Mouse (Mus musculus) hindbrain, postnatal 0 days (tissue): ENCODE measurements around the gene Eef1e1. TPM values are rescaled to one million over a fixed set of nuclear protein-coding genes. Genes with fewer than 3 reads are reported as not detected.

Experiments used
- ATAC-seq: fragments of 200-750 bp; cut with Nextera tagmentation; 2 replicates; pipeline ENCODE4 v1.8.0; 2017; ENCODE audit warnings: mild to moderate bottlenecking, moderate TSS enrichment, moderate library complexity
- DNase-seq: peaks from one replicate; pipeline ENCODE4 v3.0.0-alpha.2; 2015; ENCODE audit warnings: low spot score
- H3K27ac ChIP-seq: fragments of 300-500 bp; sonication (generic); 2 replicates; pipeline ENCODE4 v1.5.1; 2014; ENCODE audit warnings: mild to moderate bottlenecking
- H3K27me3 ChIP-seq: fragments of 300-500 bp; sonication (generic); 2 replicates; pipeline ENCODE4 v1.6.1; 2014; ENCODE audit warnings: low read length, mixed read lengths; ENCODE audit not compliant: insufficient read depth
- H3K36me3 ChIP-seq: fragments of 300-500 bp; sonication (generic); 2 replicates; pipeline ENCODE4 v1.6.1; 2014; ENCODE audit warnings: low read length, mixed read lengths; ENCODE audit not compliant: insufficient read depth
- H3K4me1 ChIP-seq: fragments of 300-500 bp; sonication (generic); 2 replicates; pipeline ENCODE4 v1.6.1; 2014; ENCODE audit warnings: antibody characterized with exemption, low read length, mixed read lengths; ENCODE audit not compliant: insufficient read depth
- H3K4me2 ChIP-seq: fragments of 300-500 bp; sonication (generic); 2 replicates; pipeline ENCODE4 v1.6.1; 2014; ENCODE audit warnings: low read depth, mild to moderate bottlenecking, low read length, moderate library complexity, mixed read lengths
- H3K4me3 ChIP-seq: fragments of 300-500 bp; sonication (generic); 2 replicates; pipeline ENCODE4 v1.5.1; 2014; ENCODE audit warnings: low read length
- H3K9ac ChIP-seq: fragments of 300-500 bp; sonication (generic); replicated peaks from 2 replicates; pipeline ENCODE4 v1.6.1; 2014; ENCODE audit warnings: mild to moderate bottlenecking, low read length, moderate library complexity, mixed read lengths
- H3K9me3 ChIP-seq: fragments of 300-500 bp; sonication (generic); 2 replicates; pipeline ENCODE4 v1.6.1; 2016; ENCODE audit warnings: low read length, mixed read lengths
- CTCF ChIP-seq: IDR thresholded peaks from 2 replicates; pipeline ENCODE4 v1.5.1; 2016; ENCODE audit warnings: antibody characterized with exemption, control low read depth, low read depth
- WGBS: fragments of 180-500 bp; shearing (Covaris S2); extraction: QIAGEN DNeasy Blood & Tissue Kit; methylation state at CpG from one replicate; pipeline ENCODE4 v1.1.7; 2014; 5-methylcytosine and 5-hydroxymethylcytosine counted together
- polyA plus RNA-seq: library from polyadenylated mRNA; unstranded; fragments of >200 nt; fragmentation: Nextera tagmentation; extraction: Ambion mirVana; gene quantifications from 2 replicates; pipeline ENCODE4 v1.2.1, GENCODE M21; 2015
- total RNA-seq: library from RNA; depleted of rRNA; stranded (reverse); fragments of >200 nt; gene quantifications from 2 replicates; pipeline ENCODE4 v1.2.3, GENCODE M21; 2014

Eef1e1 gene
- total and polyA plus RNA-seq, 2 experiments from 2014 or later = 36.6 to 107 TPM

GRCm38 (mm10) chr13:38614298-38614697 lies 44.6 kb downstream of the Eef1e1 start:
- H3K4me2 ChIP-seq = no peak overlapping the region
- ATAC-seq (no peak), DNase-seq (no peak)
- no peak overlapping the region for H3K9ac ChIP-seq
- H3K9me3 ChIP-seq = no peaks in the 10 kb centered on the region; the same call in 1 of the 2 replicates
- H3K27ac ChIP-seq = no peak overlapping the region
- 77% methylated on average over 5 of the region's 5 CpGs for WGBS
- no peak for TF ChIP-seq CTCF
- no peaks in the 10 kb centered on the region for H3K27me3 ChIP-seq
- no peaks in the 10 kb centered on the region; the same call in 1 of the 2 replicates for H3K36me3 ChIP-seq
- no peak overlapping the region for H3K4me3 ChIP-seq
- no peaks in the 10 kb centered on the region for H3K4me1 ChIP-seq

DNA sequence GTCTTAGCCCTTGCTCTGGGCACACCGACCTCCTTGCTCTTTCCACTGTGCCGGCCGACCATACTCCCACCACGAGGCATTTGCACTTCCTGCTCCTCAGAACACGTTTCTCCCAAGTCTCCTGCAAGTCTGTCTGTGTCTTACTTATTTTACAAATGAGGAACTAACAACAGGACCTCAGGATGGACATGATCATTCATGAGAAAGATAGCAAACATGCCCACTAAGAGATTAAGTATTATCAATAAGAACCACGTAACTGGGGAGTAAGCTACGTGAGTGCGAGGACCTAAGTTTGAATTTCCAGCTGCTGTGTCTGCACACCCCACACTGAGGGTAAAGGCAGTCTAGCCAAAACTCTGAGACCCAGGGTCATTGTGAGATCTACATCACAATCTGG lies 45.3 kb downstream of the Eef1e1 start:
- no peaks in the 10 kb centered on the region; the same call in 1 of the 2 replicates for H3K9me3 ChIP-seq
- no peak overlapping the region for H3K4me2 ChIP-seq
- DNase-seq (no peak), ATAC-seq (no peak)
- no peak overlapping the region for H3K9ac ChIP-seq
- TF ChIP-seq CTCF = no peak
- no peaks in the 10 kb centered on the region for H3K27me3 ChIP-seq
- H3K36me3 ChIP-seq = no peaks in the 10 kb centered on the region; the same call in 1 of the 2 replicates
- H3K4me3 ChIP-seq = no peak overlapping the region
- 92% methylated on average over 8 of the region's 8 CpGs for WGBS
- H3K4me1 ChIP-seq = no peaks in the 10 kb centered on the region
- H3K27ac ChIP-seq = no peak overlapping the region

DNA sequence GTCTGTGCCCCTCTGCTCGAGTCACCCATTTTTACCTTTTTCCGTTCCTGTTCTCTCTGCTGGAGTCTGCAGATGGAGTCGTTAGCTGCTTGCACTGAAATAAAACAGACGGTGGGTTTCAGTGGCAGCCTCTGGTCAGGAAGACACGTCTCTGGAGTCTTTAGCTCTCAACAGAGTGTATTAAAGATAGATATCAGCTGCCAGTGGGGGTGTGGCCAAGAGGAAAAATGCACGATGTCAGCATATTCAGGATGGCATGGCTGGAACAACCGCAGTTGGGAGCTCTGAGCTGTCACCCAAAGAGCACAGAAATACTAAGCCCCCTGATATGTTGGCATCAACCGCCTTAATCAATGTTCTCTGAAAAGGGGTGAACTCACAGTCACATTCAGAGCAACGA lies 46.2 kb downstream of the Eef1e1 start:
- no peak for TF ChIP-seq CTCF
- ATAC-seq (no peak), DNase-seq (no peak)
- H3K4me3 ChIP-seq = no peak overlapping the region
- H3K36me3 ChIP-seq = no peaks in the 10 kb centered on the region; the same call in 1 of the 2 replicates
- no peak overlapping the region for H3K27ac ChIP-seq
- no peaks in the 10 kb centered on the region; the same call in 1 of the 2 replicates for H3K9me3 ChIP-seq
- no peaks in the 10 kb centered on the region for H3K27me3 ChIP-seq
- no peak overlapping the region for H3K4me2 ChIP-seq
- H3K4me1 ChIP-seq = no peaks in the 10 kb centered on the region
- H3K9ac ChIP-seq = no peak overlapping the region
- 93% methylated on average over 9 of the region's 9 CpGs for WGBS

- WGBS = 95% methylated on average over 4 of the region's 4 CpGs
- no peak overlapping the region for H3K27ac ChIP-seq
- H3K9ac ChIP-seq = no peak overlapping the region
- H3K27me3 ChIP-seq = no peaks in the 10 kb centered on the region
- H3K4me2 ChIP-seq = no peak overlapping the region
- DNase-seq (no peak), ATAC-seq (no peak)
- no peak for TF ChIP-seq CTCF
- no peak overlapping the region for H3K4me3 ChIP-seq
- H3K36me3 ChIP-seq = no peaks in the 10 kb centered on the region; the same call in 1 of the 2 replicates
- no peaks in the 10 kb centered on the region; the same call in 1 of the 2 replicates for H3K9me3 ChIP-seq
- no peaks in the 10 kb centered on the region for H3K4me1 ChIP-seq
Observed at GRCm38 (mm10) chr13:38612179-38612578, 46.7 kb downstream of the Eef1e1 start.

GRCm38 (mm10) chr13:38610336-38610735 lies 48.5 kb downstream of the Eef1e1 start:
- 89% methylated on average over 6 of the region's 6 CpGs for WGBS
- no peak overlapping the region for H3K4me3 ChIP-seq

GRCm38 (mm10) chr13:38607130-38607529 lies 51.7 kb downstream of the Eef1e1 start:
- Histone ChIP-seq H3K36me3 (no peaks in the 10 kb centered on the region; the same call in 1 of the 2 replicates), H3K4me3 (no peak overlapping the region), H3K4me1 (no peaks in the 10 kb centered on the region), H3K9me3 (no peaks in the 10 kb centered on the region), H3K9ac (no peak overlapping the region), H3K27me3 (no peaks in the 10 kb centered on the region), H3K27ac (no peak overlapping the region), H3K4me2 (no peak overlapping the region)
- TF ChIP-seq CTCF = no peak
- ATAC-seq = no peak
- no peak for DNase-seq
- 93% methylated on average over 6 of the region's 6 CpGs for WGBS

More at GRCm38 (mm10) chr13:38610336-38610735, 48.5 kb downstream of the Eef1e1 start:
- no peaks in the 10 kb centered on the region; the same call in 1 of the 2 replicates for H3K9me3 ChIP-seq
- no peak overlapping the region for H3K4me2 ChIP-seq
- H3K9ac ChIP-seq = no peak overlapping the region
- ATAC-seq = no peak
- no peak overlapping the region for H3K27ac ChIP-seq
- no peak for TF ChIP-seq CTCF
- no peak for DNase-seq
- H3K36me3 ChIP-seq = no peaks in the 10 kb centered on the region; the same call in 1 of the 2 replicates
- no peaks in the 10 kb centered on the region for H3K27me3 ChIP-seq
- no peaks in the 10 kb centered on the region for H3K4me1 ChIP-seq

DNA sequence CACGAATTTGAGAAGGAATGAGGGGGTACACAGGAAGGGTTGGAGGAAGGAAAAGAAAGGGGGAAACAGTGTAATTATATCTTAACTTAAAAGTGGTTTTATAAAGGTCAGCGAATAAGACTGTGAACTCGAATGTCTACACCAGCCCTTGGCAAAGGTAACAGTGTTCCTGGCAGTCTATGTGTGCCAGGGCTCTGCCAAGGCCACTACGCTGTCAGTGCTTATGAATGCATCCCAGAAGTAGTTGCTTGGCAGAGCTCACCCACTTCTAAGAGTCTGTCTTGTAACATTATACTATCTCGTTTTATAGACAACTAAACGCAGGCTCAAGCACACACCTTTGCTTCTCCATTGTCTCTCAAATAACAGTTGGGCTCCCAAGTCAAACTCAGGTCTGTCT lies 53.5 kb downstream of the Eef1e1 start:
- Histone ChIP-seq H3K4me2 (no peak overlapping the region), H3K27ac (no peak overlapping the region), H3K27me3 (no peaks in the 10 kb centered on the region), H3K9me3 (no peaks in the 10 kb centered on the region), H3K4me3 (no peak overlapping the region), H3K36me3 (no peaks in the 10 kb centered on the region; the same call in 1 of the 2 replicates), H3K4me1 (no peaks in the 10 kb centered on the region), H3K9ac (no peak overlapping the region)
- ATAC-seq = no peak
- DNase-seq = no peak
- TF ChIP-seq CTCF = no peak
- WGBS = 72% methylated on average over 6 of the region's 6 CpGs
